Mouse (Mus musculus): ENCODE results near the gene Hs3st3a1. TPM values are rescaled to one million over a fixed set of nuclear protein-coding genes. Genes with fewer than 3 reads are reported as not detected.

The Hs3st3a1 gene
- polyA plus RNA-seq, 1 experiment from 2014 or later: 3.1 TPM

DNA sequence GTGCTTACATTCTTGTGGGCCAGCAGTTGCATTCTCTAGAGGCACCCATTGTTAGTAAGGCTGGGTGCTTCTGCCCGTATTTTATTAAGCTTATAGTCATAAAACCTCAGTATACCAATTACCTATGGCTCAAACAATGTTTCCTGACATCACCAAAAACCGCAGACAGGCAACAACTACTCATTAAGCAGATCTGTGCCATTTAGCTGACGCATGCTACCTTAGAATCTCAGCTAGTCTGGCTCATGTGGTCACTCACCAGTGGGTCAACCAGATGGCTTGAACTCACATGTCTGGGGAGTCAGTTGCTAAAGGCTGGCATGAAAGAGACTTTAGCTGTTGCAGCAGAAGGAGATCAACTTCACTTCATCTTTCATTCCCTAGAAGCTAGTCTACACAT, 67.9 kb downstream of the Hs3st3a1 start:
- 85% methylated on average over 3 of the region's 3 CpGs for WGBS
- Histone ChIP-seq H3K4me1 (ENCODE audit: control insufficient read depth, insufficient read depth, low read length) (no peaks in the 10 kb centered on the region), H3K27me3 (ENCODE audit: control insufficient read depth, insufficient read depth, low read length) (no peaks in the 10 kb centered on the region)

DNA sequence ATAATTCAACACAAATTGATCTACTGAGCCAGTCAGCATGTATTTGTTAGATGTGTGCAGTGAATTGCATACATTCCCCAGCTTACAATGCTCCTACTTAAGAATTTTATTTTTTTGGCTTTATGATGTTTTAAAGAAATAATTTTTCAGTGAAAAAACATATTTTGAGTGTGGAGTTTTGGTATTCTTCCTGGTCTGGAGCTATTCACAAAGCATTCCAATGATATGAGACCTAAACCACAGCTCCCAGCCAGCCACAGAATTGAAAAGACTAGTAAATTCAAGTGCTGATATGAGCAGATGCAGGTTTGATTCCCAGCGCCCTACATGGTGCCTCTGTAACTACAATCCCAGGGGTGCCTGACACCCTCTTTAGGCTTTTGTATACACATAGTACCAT, 70.8 kb downstream of the Hs3st3a1 start:
- no peak overlapping the region for H3K4me2 ChIP-seq (replicated peaks; ENCODE audit: low read depth, low read length)
- H3K4me3 ChIP-seq (ENCODE audit: low read length): no peak overlapping the region
- ATAC-seq (ENCODE audit: low FRiP score, low TSS enrichment): no peak
- H3K27me3 ChIP-seq (ENCODE audit: control insufficient read depth, insufficient read depth, low read length): no peaks in the 10 kb centered on the region
- no peak overlapping the region for H3K9ac ChIP-seq (ENCODE audit: low read depth, low read length)
- H3K4me1 ChIP-seq (ENCODE audit: control insufficient read depth, insufficient read depth, low read length): no peaks in the 10 kb centered on the region
- WGBS: 80% methylated on average over 1 of the region's 1 CpGs
- no peaks in the 10 kb centered on the region for H3K36me3 ChIP-seq (ENCODE audit: control insufficient read depth, insufficient read depth, low read length)
- 0 out of 2 replicates have a peak, but pooled peaks cover 3% of the 10 kb centered on the region for H3K9me3 ChIP-seq (ENCODE audit: control insufficient read depth, low read length)
- no peak overlapping the region for H3K27ac ChIP-seq (ENCODE audit: low read depth, low read length)

More for the DNA sequence above, 67.9 kb downstream of the Hs3st3a1 start:
- Histone ChIP-seq H3K4me2 (replicated peaks; ENCODE audit: low read depth, low read length) (no peak overlapping the region), H3K27ac (ENCODE audit: low read depth, low read length) (no peak overlapping the region), H3K4me3 (ENCODE audit: low read length) (no peak overlapping the region), H3K36me3 (ENCODE audit: control insufficient read depth, insufficient read depth, low read length) (no peaks in the 10 kb centered on the region), H3K9me3 (ENCODE audit: control insufficient read depth, low read length) (0 out of 2 replicates have a peak, but pooled peaks cover 3% of the 10 kb centered on the region), H3K9ac (ENCODE audit: low read depth, low read length) (no peak overlapping the region)
- no peak for ATAC-seq (ENCODE audit: low FRiP score, low TSS enrichment)

DNA sequence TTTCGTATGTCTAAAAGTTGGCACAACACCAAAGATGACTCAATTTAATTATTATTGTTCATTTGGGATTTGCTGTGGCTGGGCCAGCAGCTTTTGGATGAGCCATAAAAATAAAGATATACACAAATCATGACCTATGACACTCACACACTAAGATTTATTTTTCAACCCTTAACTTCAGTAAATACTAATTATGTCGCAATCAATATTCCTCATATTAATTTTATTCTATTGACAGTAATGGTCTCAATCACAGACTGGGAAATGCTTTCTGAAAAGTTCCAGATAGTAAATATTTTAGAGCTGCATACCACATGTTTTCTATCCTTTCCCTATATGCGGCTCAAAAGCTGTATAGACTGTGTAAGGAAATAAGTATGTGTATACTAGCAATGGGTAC, 71.9 kb downstream of the Hs3st3a1 start:
- H3K4me1 ChIP-seq (ENCODE audit: control insufficient read depth, insufficient read depth, low read length): 0 out of 2 replicates have a peak, but pooled peaks cover 8% of the 10 kb centered on the region

DNA sequence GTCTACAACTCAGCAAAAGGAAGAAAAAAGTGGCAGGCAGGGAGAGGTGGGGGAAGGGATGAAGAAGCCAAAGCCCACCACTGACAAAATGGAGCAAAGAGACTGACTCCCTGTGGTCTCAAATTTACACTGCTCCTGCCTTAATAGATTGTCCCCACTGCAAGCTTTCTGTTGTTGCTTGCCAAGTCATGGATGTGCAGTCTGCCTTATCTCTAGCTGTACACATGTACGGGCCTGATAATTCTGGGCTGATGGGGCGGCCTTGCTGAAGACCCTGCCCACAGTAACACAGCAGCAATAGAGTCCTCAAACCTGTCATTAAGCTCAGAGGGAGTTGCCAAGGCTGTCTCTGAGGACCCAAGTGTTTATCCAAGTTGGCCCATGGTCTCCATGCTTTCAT, 74.0 kb downstream of the Hs3st3a1 start:
- Histone ChIP-seq H3K27ac (ENCODE audit: low read depth, low read length) (no peak overlapping the region), H3K4me3 (ENCODE audit: low read length) (no peak overlapping the region), H3K36me3 (ENCODE audit: control insufficient read depth, insufficient read depth, low read length) (no peaks in the 10 kb centered on the region), H3K9ac (ENCODE audit: low read depth, low read length) (no peak overlapping the region), H3K9me3 (ENCODE audit: control insufficient read depth, low read length) (0 out of 2 replicates have a peak, but pooled peaks cover 1% of the 10 kb centered on the region), H3K4me1 (ENCODE audit: control insufficient read depth, insufficient read depth, low read length) (0 out of 2 replicates have a peak, but pooled peaks cover 8% of the 10 kb centered on the region), H3K27me3 (ENCODE audit: control insufficient read depth, insufficient read depth, low read length) (no peaks in the 10 kb centered on the region), H3K4me2 (replicated peaks; ENCODE audit: low read depth, low read length) (no peak overlapping the region)
- no peak for ATAC-seq (ENCODE audit: low FRiP score, low TSS enrichment)
- WGBS: 90% methylated on average over 2 of the region's 2 CpGs

More for the DNA sequence above, 71.9 kb downstream of the Hs3st3a1 start:
- Histone ChIP-seq H3K4me3 (ENCODE audit: low read length) (no peak overlapping the region), H3K9me3 (ENCODE audit: control insufficient read depth, low read length) (0 out of 2 replicates have a peak, but pooled peaks cover 3% of the 10 kb centered on the region), H3K4me2 (replicated peaks; ENCODE audit: low read depth, low read length) (no peak overlapping the region), H3K9ac (ENCODE audit: low read depth, low read length) (no peak overlapping the region), H3K27me3 (ENCODE audit: control insufficient read depth, insufficient read depth, low read length) (no peaks in the 10 kb centered on the region), H3K36me3 (ENCODE audit: control insufficient read depth, insufficient read depth, low read length) (no peaks in the 10 kb centered on the region), H3K27ac (ENCODE audit: low read depth, low read length) (no peak overlapping the region)
- WGBS: 57% methylated on average over 3 of the region's 3 CpGs
- no peak for ATAC-seq (ENCODE audit: low FRiP score, low TSS enrichment)

DNA sequence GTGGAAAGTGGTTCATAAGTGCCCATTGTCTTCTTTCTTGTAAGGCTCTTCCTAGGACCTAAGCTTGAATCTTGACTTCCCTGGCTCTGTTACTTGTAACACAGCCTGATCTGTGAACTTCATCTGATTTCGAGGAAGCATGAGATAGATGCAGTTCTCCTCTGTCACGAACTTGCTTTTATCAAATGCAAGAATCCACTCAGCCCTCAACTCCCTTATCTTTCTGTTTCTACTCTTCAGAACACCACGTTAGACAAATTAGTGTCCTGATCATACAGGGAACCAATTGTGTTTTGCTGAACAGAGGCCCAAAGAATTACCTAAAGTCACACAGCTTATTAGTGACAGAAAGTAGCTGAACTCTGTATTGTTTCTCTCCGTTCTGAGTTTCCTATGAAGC, 77.2 kb downstream of the Hs3st3a1 start:
- Histone ChIP-seq H3K27ac (ENCODE audit: low read depth, low read length) (no peak overlapping the region), H3K27me3 (ENCODE audit: control insufficient read depth, insufficient read depth, low read length) (no peaks in the 10 kb centered on the region), H3K36me3 (ENCODE audit: control insufficient read depth, insufficient read depth, low read length) (no peaks in the 10 kb centered on the region), H3K4me3 (ENCODE audit: low read length) (no peak overlapping the region), H3K9ac (ENCODE audit: low read depth, low read length) (no peak overlapping the region), H3K9me3 (ENCODE audit: control insufficient read depth, low read length) (no peaks in the 10 kb centered on the region), H3K4me1 (ENCODE audit: control insufficient read depth, insufficient read depth, low read length) (0 out of 2 replicates have a peak, but pooled peaks cover 8% of the 10 kb centered on the region), H3K4me2 (replicated peaks; ENCODE audit: low read depth, low read length) (no peak overlapping the region)
- ATAC-seq (ENCODE audit: low FRiP score, low TSS enrichment): no peak
- 86% methylated on average over 4 of the region's 4 CpGs for WGBS

DNA sequence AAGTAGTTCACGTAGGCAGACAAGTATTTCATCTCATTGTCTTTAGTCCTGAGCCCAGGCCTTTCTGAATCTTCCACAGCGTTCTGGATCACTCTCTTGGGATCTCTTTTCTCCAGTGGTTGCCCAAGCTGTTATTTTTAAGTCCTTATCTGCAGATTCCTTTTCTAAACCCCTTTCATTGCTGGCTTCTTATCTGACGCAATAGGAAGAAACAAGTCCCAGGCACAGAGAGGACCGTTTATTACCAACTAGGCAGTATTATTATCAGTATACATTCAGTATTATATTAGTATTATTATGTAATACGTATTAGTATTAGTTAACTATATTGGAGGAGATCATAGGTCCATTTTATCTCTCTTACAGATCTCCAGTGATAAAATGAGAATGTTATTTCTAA, 78.3 kb downstream of the Hs3st3a1 start:
- Histone ChIP-seq H3K4me2 (replicated peaks; ENCODE audit: low read depth, low read length) (no peak overlapping the region), H3K9me3 (ENCODE audit: control insufficient read depth, low read length) (no peaks in the 10 kb centered on the region), H3K9ac (ENCODE audit: low read depth, low read length) (no peak overlapping the region), H3K4me3 (ENCODE audit: low read length) (no peak overlapping the region), H3K36me3 (ENCODE audit: control insufficient read depth, insufficient read depth, low read length) (no peaks in the 10 kb centered on the region), H3K4me1 (ENCODE audit: control insufficient read depth, insufficient read depth, low read length) (0 out of 2 replicates have a peak, but pooled peaks cover 8% of the 10 kb centered on the region), H3K27me3 (ENCODE audit: control insufficient read depth, insufficient read depth, low read length) (peaks cover 3% of the 10 kb centered on the region; the same call in 1 of the 2 replicates), H3K27ac (ENCODE audit: low read depth, low read length) (no peak overlapping the region)
- 87% methylated on average over 5 of the region's 5 CpGs for WGBS
- no peak for ATAC-seq (ENCODE audit: low FRiP score, low TSS enrichment)

DNA sequence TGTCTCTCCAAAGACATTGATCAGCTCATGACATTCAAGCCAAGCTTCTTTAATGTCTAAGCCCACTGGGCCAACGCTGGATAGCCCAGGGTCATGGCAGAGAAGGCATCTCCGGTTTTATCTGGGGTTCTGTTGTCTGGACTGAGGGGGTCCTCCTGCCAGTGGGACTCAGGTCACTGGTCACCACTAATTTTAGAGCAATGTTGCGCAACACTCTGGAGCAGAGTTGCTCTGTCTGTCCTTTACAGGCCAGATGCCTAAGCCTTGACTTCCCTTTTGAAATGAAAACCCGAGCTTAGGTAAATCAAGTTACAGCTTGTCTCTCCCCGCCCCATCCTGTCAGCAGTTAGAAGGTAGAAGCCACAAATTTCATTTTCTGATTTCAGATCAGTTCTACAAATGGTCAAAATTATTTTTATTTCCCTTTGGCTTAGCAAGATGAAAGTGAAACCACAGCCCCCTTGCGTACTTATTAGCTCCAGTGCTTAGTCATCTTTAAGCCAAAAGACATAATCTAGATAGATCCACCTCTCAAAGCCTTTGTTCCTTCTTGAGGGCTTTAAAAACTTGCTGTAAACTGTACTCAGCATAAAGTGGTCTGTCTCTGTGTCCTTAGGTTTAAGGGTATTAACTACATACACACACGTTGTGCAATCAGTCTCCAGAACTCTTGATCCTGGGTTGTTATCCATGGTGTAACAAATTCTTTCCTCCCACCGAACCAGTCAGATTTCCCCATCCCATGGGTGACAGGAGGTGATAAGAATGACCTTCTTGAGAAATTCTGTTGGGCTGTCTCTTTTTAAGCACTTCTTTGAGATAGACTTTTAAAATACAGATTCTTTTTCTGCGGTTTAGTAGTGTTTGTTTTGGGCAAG, 81.8 kb downstream of the Hs3st3a1 start:
- Histone ChIP-seq H3K36me3 (ENCODE audit: control insufficient read depth, insufficient read depth, low read length) (no peaks in the 10 kb centered on the region), H3K27ac (ENCODE audit: low read depth, low read length) (no peak overlapping the region), H3K4me2 (replicated peaks; ENCODE audit: low read depth, low read length) (no peak overlapping the region), H3K4me1 (ENCODE audit: control insufficient read depth, insufficient read depth, low read length) (no peaks in the 10 kb centered on the region), H3K27me3 (ENCODE audit: control insufficient read depth, insufficient read depth, low read length) (peaks cover 22% of the 10 kb centered on the region), H3K9ac (ENCODE audit: low read depth, low read length) (no peak overlapping the region), H3K9me3 (ENCODE audit: control insufficient read depth, low read length) (no peaks in the 10 kb centered on the region), H3K4me3 (ENCODE audit: low read length) (no peak overlapping the region)
- no peak for ATAC-seq (ENCODE audit: low FRiP score, low TSS enrichment)
- 84% methylated on average over 9 of the region's 9 CpGs for WGBS

DNA sequence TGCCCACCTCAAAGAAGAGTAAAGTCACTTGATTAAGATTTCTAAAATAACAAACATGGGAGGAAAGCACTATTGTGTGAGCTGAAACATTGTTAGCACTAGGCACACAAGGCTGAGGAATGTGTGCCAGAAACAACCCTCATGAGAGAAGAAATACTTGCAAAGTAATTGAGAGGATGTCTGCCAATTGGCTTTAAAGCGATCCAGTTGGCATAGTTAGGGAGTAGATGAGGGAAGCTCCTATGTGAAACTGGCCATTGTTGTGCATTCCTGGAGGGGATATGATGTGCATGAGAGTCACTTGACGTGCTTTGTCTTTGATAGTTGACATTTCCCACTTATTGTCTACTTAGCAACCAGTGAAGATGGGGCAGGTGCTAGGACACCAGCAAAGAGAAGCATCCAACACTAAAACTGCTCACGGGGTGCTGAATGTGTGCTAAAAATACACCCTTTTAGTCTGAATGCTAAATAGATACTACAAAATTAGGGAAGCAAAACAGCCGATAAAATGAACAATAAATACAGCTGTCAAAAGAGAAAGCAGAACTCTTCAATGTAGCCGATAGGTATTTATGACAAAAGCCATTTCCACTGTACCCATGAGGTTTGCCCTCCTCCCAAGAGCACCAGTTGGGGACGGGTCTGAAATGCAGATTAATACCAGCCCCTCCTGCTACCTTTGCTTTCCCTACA, 83.2 kb downstream of the Hs3st3a1 start:
- no peak overlapping the region for H3K27ac ChIP-seq (ENCODE audit: low read depth, low read length)
- no peak for ATAC-seq (ENCODE audit: low FRiP score, low TSS enrichment)
- no peak overlapping the region for H3K9ac ChIP-seq (ENCODE audit: low read depth, low read length)
- no peaks in the 10 kb centered on the region for H3K36me3 ChIP-seq (ENCODE audit: control insufficient read depth, insufficient read depth, low read length)
- no peaks in the 10 kb centered on the region for H3K4me1 ChIP-seq (ENCODE audit: control insufficient read depth, insufficient read depth, low read length)
- H3K27me3 ChIP-seq (ENCODE audit: control insufficient read depth, insufficient read depth, low read length): peaks cover 26% of the 10 kb centered on the region
- no peak overlapping the region for H3K4me2 ChIP-seq (replicated peaks; ENCODE audit: low read depth, low read length)
- no peaks in the 10 kb centered on the region for H3K9me3 ChIP-seq (ENCODE audit: control insufficient read depth, low read length)
- WGBS: 87% methylated on average over 6 of the region's 6 CpGs
- no peak overlapping the region for H3K4me3 ChIP-seq (ENCODE audit: low read length)
